10 mouse cellular contexts compared by ENCODE assay signal in genomic region chr11:70227661-70228245, GRCm38 (mm10). TPM values are rescaled to one million over a fixed set of nuclear protein-coding genes. Genes with fewer than 3 reads are reported as not detected.
DNase-seq lines count a peak whose midpoint lies in the region; ATAC-seq lines count a peak whose summit lies in the region.
"Had no signal": no experiment of that assay in that cellular context is flagged by ENCODE, and none has a peak within 500 bp of the region (broad histone marks: within the 10 kb centered on the region; RNA-seq: fewer than 3 reads in every experiment).

No protein-coding gene starts in this region.

- no peak for DNase-seq in forebrain, embryonic 11.5 days (ENCODE audit: low spot score)
- DNase-seq in lung, adult 18-20 months: no peak
- no peak for DNase-seq in thymus, adult 18-20 months
- DNase-seq: gastrocnemius, postnatal 36 days had no signal

- peaks cover 72% of the 10 kb centered on the region for H3K27me3 ChIP-seq in forebrain, embryonic 13.5 days
- peaks cover 51% of the 10 kb centered on the region for H3K27me3 ChIP-seq in forebrain, embryonic 11.5 days (ENCODE audit: control insufficient read depth, insufficient read depth, low read length)
- H3K27me3 ChIP-seq in lung, embryonic 16.5 days (ENCODE audit: control insufficient read depth, insufficient read depth, low read depth, low read length): peaks cover 20% of the 10 kb centered on the region
- peaks cover 49% of the 10 kb centered on the region for H3K27me3 ChIP-seq in hindbrain, embryonic 15.5 days
- H3K27me3 ChIP-seq in neural tube, embryonic 13.5 days: peaks cover 83% of the 10 kb centered on the region

- peaks cover 48% of the 10 kb centered on the region for H3K4me1 ChIP-seq in forebrain, embryonic 13.5 days
- peaks cover 11% of the 10 kb centered on the region for H3K4me1 ChIP-seq in forebrain, embryonic 11.5 days (replicated peaks; ENCODE audit: control insufficient read depth, insufficient read depth, low read length)
- peaks cover 29% of the 10 kb centered on the region for H3K4me1 ChIP-seq in lung, embryonic 16.5 days (replicated peaks; ENCODE audit: control insufficient read depth, insufficient read depth, low read length)
- peaks cover 42% of the 10 kb centered on the region for H3K4me1 ChIP-seq in hindbrain, embryonic 15.5 days (replicated peaks)
- peaks cover 40% of the 10 kb centered on the region for H3K4me1 ChIP-seq in neural tube, embryonic 13.5 days (replicated peaks)

- H3K27ac ChIP-seq in forebrain, embryonic 13.5 days: no peak overlapping the region
- H3K27ac ChIP-seq in forebrain, embryonic 11.5 days (ENCODE audit: low read depth, low read length): no peak overlapping the region
- H3K27ac ChIP-seq in lung, embryonic 16.5 days (ENCODE audit: low read length): peak overlapping the region; percentile 7; the same call in 1 of the 2 replicates
- H3K27ac ChIP-seq in hindbrain, embryonic 15.5 days (replicated peaks): no peak overlapping the region
- H3K27ac ChIP-seq in neural tube, embryonic 13.5 days (replicated peaks): no peak overlapping the region

- no peaks in the 10 kb centered on the region for H3K9me3 ChIP-seq in forebrain, embryonic 13.5 days (replicated peaks)
- H3K9me3 ChIP-seq in forebrain, embryonic 11.5 days (ENCODE audit: control insufficient read depth, low read length): no peaks in the 10 kb centered on the region
- no peaks in the 10 kb centered on the region for H3K9me3 ChIP-seq in lung, embryonic 16.5 days (ENCODE audit: control insufficient read depth, low read length)
- H3K9me3 ChIP-seq in hindbrain, embryonic 15.5 days: no peaks in the 10 kb centered on the region
- no peaks in the 10 kb centered on the region for H3K9me3 ChIP-seq in neural tube, embryonic 13.5 days

- H3K36me3 ChIP-seq in forebrain, embryonic 13.5 days (ENCODE audit: poor library complexity, severe bottlenecking): no peaks in the 10 kb centered on the region
- no peaks in the 10 kb centered on the region for H3K36me3 ChIP-seq in forebrain, embryonic 11.5 days (ENCODE audit: control insufficient read depth, insufficient read depth, low read length)
- no peaks in the 10 kb centered on the region for H3K36me3 ChIP-seq in lung, embryonic 16.5 days (ENCODE audit: control insufficient read depth, insufficient read depth, low read length)
- H3K36me3 ChIP-seq in hindbrain, embryonic 15.5 days: no peaks in the 10 kb centered on the region
- H3K36me3 ChIP-seq in neural tube, embryonic 13.5 days: no peaks in the 10 kb centered on the region

- no peak overlapping the region for H3K9ac ChIP-seq in forebrain, embryonic 13.5 days
- no peak overlapping the region for H3K9ac ChIP-seq in forebrain, embryonic 11.5 days (ENCODE audit: low read length)
- H3K9ac ChIP-seq in lung, embryonic 16.5 days (ENCODE audit: low read length): peak overlapping the region; percentile 65
- no peak overlapping the region for H3K9ac ChIP-seq in hindbrain, embryonic 15.5 days
- peak overlapping the region; percentile 31; the same call in 1 of the 2 replicates for H3K9ac ChIP-seq in neural tube, embryonic 13.5 days

- peak overlapping the region; percentile 54 for H3K4me2 ChIP-seq in forebrain, embryonic 13.5 days
- no peak overlapping the region for H3K4me2 ChIP-seq in forebrain, embryonic 11.5 days (ENCODE audit: low read depth, low read length, severe bottlenecking)
- peak overlapping the region; percentile 61 for H3K4me2 ChIP-seq in lung, embryonic 16.5 days (ENCODE audit: low read depth, low read length)
- peak overlapping the region; percentile 57 for H3K4me2 ChIP-seq in hindbrain, embryonic 15.5 days
- peak overlapping the region; percentile 50 for H3K4me2 ChIP-seq in neural tube, embryonic 13.5 days

- ATAC-seq in forebrain, embryonic 13.5 days: no peak
- no peak for ATAC-seq in forebrain, embryonic 11.5 days (replicated peaks; ENCODE audit: low FRiP score)
- no peak for ATAC-seq in lung, embryonic 16.5 days (ENCODE audit: low read depth)
- no peak for ATAC-seq in hindbrain, embryonic 15.5 days (ENCODE audit: low FRiP score, low read depth)
- no peak for ATAC-seq in neural tube, embryonic 13.5 days (ENCODE audit: low read depth)
- ATAC-seq in megakaryocyte, adult 5-6 weeks (ENCODE audit: poor library complexity, severe bottlenecking): no peak
- ATAC-seq: activated CD4-positive, CD25-positive, alpha-beta regulatory T cell, adult 4 months had no signal

- H3K4me3 ChIP-seq in forebrain, embryonic 13.5 days: 0 out of 2 replicates have a peak overlapping the region, but pooled peaks have one; percentile 30
- no peak overlapping the region for H3K4me3 ChIP-seq in forebrain, embryonic 11.5 days (ENCODE audit: low read depth, low read length)
- H3K4me3 ChIP-seq in lung, embryonic 16.5 days (ENCODE audit: low read length): peak overlapping the region; percentile 48
- 0 out of 2 replicates have a peak overlapping the region, but pooled peaks have one; percentile 23 for H3K4me3 ChIP-seq in hindbrain, embryonic 15.5 days
- peak overlapping the region; percentile 30; the same call in 1 of the 2 replicates for H3K4me3 ChIP-seq in neural tube, embryonic 13.5 days

- WGBS in forebrain, embryonic 13.5 days: 85% methylated on average over 4 of the region's 4 CpGs
- 87% methylated on average over 4 of the region's 4 CpGs for WGBS in forebrain, embryonic 11.5 days
- 61% methylated on average over 4 of the region's 4 CpGs for WGBS in lung, embryonic 16.5 days
- WGBS in hindbrain, embryonic 15.5 days: 90% methylated on average over 4 of the region's 4 CpGs
- 90% methylated on average over 4 of the region's 4 CpGs for WGBS in neural tube, embryonic 13.5 days

RNA-seq across cellular contexts. Expression of gene Bcl6b, which starts 1.8 kb away (rescaled TPM):
- 4.3 and 4.7 TPM in 2 replicates for polyA plus RNA-seq in forebrain, embryonic 13.5 days (2015; fragmentation: Nextera tagmentation; extraction: Ambion mirVana)
- 4.9 and 6.8 TPM in 2 replicates for polyA plus RNA-seq in forebrain, embryonic 11.5 days (2014; fragmentation: Nextera tagmentation; extraction: Ambion mirVana)
- 36.2 and 37.1 TPM in 2 replicates for polyA plus RNA-seq in lung, embryonic 16.5 days (2015; fragmentation: Nextera tagmentation; extraction: Ambion mirVana)
- polyA plus RNA-seq in hindbrain, embryonic 15.5 days (2015; fragmentation: Nextera tagmentation; extraction: Ambion mirVana): 5.5 and 5.6 TPM in 2 replicates
- polyA plus RNA-seq in neural tube, embryonic 13.5 days (2015; fragmentation: Nextera tagmentation; extraction: Ambion mirVana): 6.0 and 6.1 TPM in 2 replicates
- 0.04 and 0.27 TPM in 2 replicates for total RNA-seq in megakaryocyte, adult 5-6 weeks (2015)
- not detected in 2 replicates for total RNA-seq in megakaryocyte, adult 5-6 weeks (2017)

RNA-seq across cellular contexts. Expression of gene Slc16a13, which starts 6.9 kb away (rescaled TPM):
- polyA plus RNA-seq in forebrain, embryonic 13.5 days (2015; fragmentation: Nextera tagmentation; extraction: Ambion mirVana): 13.4 and 14.8 TPM in 2 replicates
- 14.6 and 15.8 TPM in 2 replicates for polyA plus RNA-seq in forebrain, embryonic 11.5 days (2014; fragmentation: Nextera tagmentation; extraction: Ambion mirVana)
- 6.0 and 6.9 TPM in 2 replicates for polyA plus RNA-seq in lung, embryonic 16.5 days (2015; fragmentation: Nextera tagmentation; extraction: Ambion mirVana)
- polyA plus RNA-seq in hindbrain, embryonic 15.5 days (2015; fragmentation: Nextera tagmentation; extraction: Ambion mirVana): 14.3 and 16.5 TPM in 2 replicates
- 14.7 and 15.8 TPM in 2 replicates for polyA plus RNA-seq in neural tube, embryonic 13.5 days (2015; fragmentation: Nextera tagmentation; extraction: Ambion mirVana)
- 1.9 and 2.5 TPM in 2 replicates for total RNA-seq in megakaryocyte, adult 5-6 weeks (2015)
- total RNA-seq in megakaryocyte, adult 5-6 weeks (2017): 2.3 and 7.7 TPM in 2 replicates

RNA-seq across cellular contexts. Expression of gene 0610010K14Rik, which starts 10.0 kb away (rescaled TPM):
- 226 and 229 TPM in 2 replicates for polyA plus RNA-seq in forebrain, embryonic 13.5 days (2015; fragmentation: Nextera tagmentation; extraction: Ambion mirVana)
- 202 and 223 TPM in 2 replicates for polyA plus RNA-seq in forebrain, embryonic 11.5 days (2014; fragmentation: Nextera tagmentation; extraction: Ambion mirVana)
- 163 and 167 TPM in 2 replicates for polyA plus RNA-seq in lung, embryonic 16.5 days (2015; fragmentation: Nextera tagmentation; extraction: Ambion mirVana)
- 168 and 175 TPM in 2 replicates for polyA plus RNA-seq in hindbrain, embryonic 15.5 days (2015; fragmentation: Nextera tagmentation; extraction: Ambion mirVana)
- polyA plus RNA-seq in neural tube, embryonic 13.5 days (2015; fragmentation: Nextera tagmentation; extraction: Ambion mirVana): 161 and 174 TPM in 2 replicates
- 74.4 and 77.6 TPM in 2 replicates for total RNA-seq in megakaryocyte, adult 5-6 weeks (2015)
- 25.6 and 31.5 TPM in 2 replicates for total RNA-seq in megakaryocyte, adult 5-6 weeks (2017)

RNA-seq across cellular contexts. Expression of gene Gm21988, which starts 11.9 kb away (rescaled TPM):
- polyA plus RNA-seq in forebrain, embryonic 13.5 days (2015; fragmentation: Nextera tagmentation; extraction: Ambion mirVana): 10.7 and 12.1 TPM in 2 replicates
- polyA plus RNA-seq in forebrain, embryonic 11.5 days (2014; fragmentation: Nextera tagmentation; extraction: Ambion mirVana): 9.8 and 9.9 TPM in 2 replicates
- 10.3 and 10.7 TPM in 2 replicates for polyA plus RNA-seq in lung, embryonic 16.5 days (2015; fragmentation: Nextera tagmentation; extraction: Ambion mirVana)
- polyA plus RNA-seq in hindbrain, embryonic 15.5 days (2015; fragmentation: Nextera tagmentation; extraction: Ambion mirVana): 13.7 TPM in 2 replicates
- 17.0 and 18.3 TPM in 2 replicates for polyA plus RNA-seq in neural tube, embryonic 13.5 days (2015; fragmentation: Nextera tagmentation; extraction: Ambion mirVana)
- total RNA-seq in megakaryocyte, adult 5-6 weeks (2015): 4.0 and 5.2 TPM in 2 replicates
- 0.11 and 4.3 TPM in 2 replicates for total RNA-seq in megakaryocyte, adult 5-6 weeks (2017)

RNA-seq across cellular contexts. Expression of gene Rnasek, which starts 11.9 kb away (rescaled TPM):
- 227 and 236 TPM in 2 replicates for polyA plus RNA-seq in forebrain, embryonic 13.5 days (2015; fragmentation: Nextera tagmentation; extraction: Ambion mirVana)
- polyA plus RNA-seq in forebrain, embryonic 11.5 days (2014; fragmentation: Nextera tagmentation; extraction: Ambion mirVana): 97.8 and 110 TPM in 2 replicates
- polyA plus RNA-seq in lung, embryonic 16.5 days (2015; fragmentation: Nextera tagmentation; extraction: Ambion mirVana): 249 and 250 TPM in 2 replicates
- 394 and 408 TPM in 2 replicates for polyA plus RNA-seq in hindbrain, embryonic 15.5 days (2015; fragmentation: Nextera tagmentation; extraction: Ambion mirVana)
- polyA plus RNA-seq in neural tube, embryonic 13.5 days (2015; fragmentation: Nextera tagmentation; extraction: Ambion mirVana): 362 and 382 TPM in 2 replicates
- total RNA-seq in megakaryocyte, adult 5-6 weeks (2015): 221 and 238 TPM in 2 replicates
- 29.7 and 38.5 TPM in 2 replicates for total RNA-seq in megakaryocyte, adult 5-6 weeks (2017)

Comparison
In these comparisons a context has a peak if more than half of its experiments do, and no peak if none do; other contexts are left out.
1. H3K9ac ChIP-seq: peak in lung, embryonic 16.5 days (single experiment) and neural tube, embryonic 13.5 days (single experiment); none in forebrain, embryonic 13.5 days (single experiment), forebrain, embryonic 11.5 days (single experiment) and hindbrain, embryonic 15.5 days (single experiment).